Mouse (Mus musculus): ENCODE measurements around the gene Gm49354. TPM values are rescaled to one million over a fixed set of nuclear protein-coding genes. Genes with fewer than 3 reads are reported as not detected.

The Gm49354 gene
- polyA plus RNA-seq, 1 experiment from 2014 or later = not detected

DNA sequence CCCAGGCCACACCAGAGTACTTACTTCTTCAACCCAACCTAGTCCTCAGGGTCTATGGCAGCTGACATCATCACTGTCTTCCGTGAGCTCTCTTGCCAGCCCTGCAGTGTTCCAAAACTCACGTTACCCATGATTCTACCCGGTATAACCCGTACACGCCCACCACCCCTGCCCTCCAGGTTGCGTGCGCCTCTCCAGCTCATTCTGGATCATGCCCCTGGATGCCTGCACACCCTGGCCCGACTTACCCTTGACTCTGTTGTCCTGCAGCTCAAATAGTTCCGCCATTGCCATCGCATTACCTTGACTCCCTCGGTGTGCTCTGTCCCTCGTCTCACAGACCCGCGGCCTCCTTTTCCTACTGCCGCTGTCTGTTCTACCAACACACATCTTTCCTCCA lies 71.8 kb downstream of the Gm49354 start, which contains the start of gene Spata31d1a:
Gene Spata31d1a, minus strand, starts transcription at position 101 of the 400 bp plus-strand sequence.
- no peaks in the 10 kb centered on the region for H3K36me3 ChIP-seq (replicated peaks; ENCODE audit: insufficient read depth, low read length)
- TF ChIP-seq EP300 (IDR thresholded peaks at IDR 0.05; ENCODE audit: low read depth) = no peak
- TF ChIP-seq CTCF (IDR thresholded peaks at IDR 0.05; ENCODE audit: low read depth) = no peak
- H3K4me3 ChIP-seq (ENCODE audit: low read depth, low read length) = no peak within 1 kb of the TSS
- H3K27ac ChIP-seq (ENCODE audit: low read depth) = no peak within 1 kb of the TSS
- H3K9me3 ChIP-seq (ENCODE audit: low read length) = no peaks in the 10 kb centered on the region
- 0 out of 2 replicates have a peak, but pooled peaks cover 2% of the 10 kb centered on the region for H3K4me1 ChIP-seq (ENCODE audit: insufficient read depth)
- ATAC-seq (no peak), DNase-seq (no peak)
- no peak within 1 kb of the TSS for H3K4me2 ChIP-seq (ENCODE audit: low read depth, low read length)
- WGBS (ENCODE audit: insufficient replicate concordance) = 80% methylated on average over 15 of the region's 15 CpGs
- H3K9ac ChIP-seq (replicated peaks) = no peak within 1 kb of the TSS
- H3K27me3 ChIP-seq (ENCODE audit: insufficient read depth, low read length) = 0 out of 2 replicates have a peak, but pooled peaks cover 3% of the 10 kb centered on the region

Other genes with a start within 250 kb of the Gm49354 start
- gene Agtpbp1, start 197.0 kb downstream of the Gm49354 start, polyA plus RNA-seq (2015; fragmentation: Nextera tagmentation; extraction: Ambion mirVana) = 5.4 and 6.4 TPM in 2 replicates
- 22.9 and 32.5 TPM in 2 replicates for gene Naa35, start 197.0 kb downstream of the Gm49354 start, polyA plus RNA-seq (2015; fragmentation: Nextera tagmentation; extraction: Ambion mirVana)
- 10.3 and 13.0 TPM in 2 replicates for gene Golm1, start 106.4 kb downstream of the Gm49354 start, polyA plus RNA-seq (2015; fragmentation: Nextera tagmentation; extraction: Ambion mirVana)
- gene 4921517D22Rik, start 88.1 kb downstream of the Gm49354 start, polyA plus RNA-seq (2015; fragmentation: Nextera tagmentation; extraction: Ambion mirVana) = not detected in 2 replicates
- 0.02 and 0.15 TPM in 2 replicates for gene Spata31d1a, start 71.9 kb downstream of the Gm49354 start, polyA plus RNA-seq (2015; fragmentation: Nextera tagmentation; extraction: Ambion mirVana)
- not detected in 2 replicates for gene Spata31d1b, start 70.0 kb downstream of the Gm49354 start, polyA plus RNA-seq (2015; fragmentation: Nextera tagmentation; extraction: Ambion mirVana)
- gene Spata31d1d, start 50.5 kb downstream of the Gm49354 start, polyA plus RNA-seq (2015; fragmentation: Nextera tagmentation; extraction: Ambion mirVana) = not detected in 2 replicates
- not detected in 2 replicates for gene 1700014D04Rik, start 35.5 kb downstream of the Gm49354 start, polyA plus RNA-seq (2015; fragmentation: Nextera tagmentation; extraction: Ambion mirVana)
- 135 and 137 TPM in 2 replicates for gene Isca1, start 12.4 kb downstream of the Gm49354 start, polyA plus RNA-seq (2015; fragmentation: Nextera tagmentation; extraction: Ambion mirVana)
- gene Tut7, start 40.9 kb upstream of the Gm49354 start, polyA plus RNA-seq (2015; fragmentation: Nextera tagmentation; extraction: Ambion mirVana) = 33.8 and 37.6 TPM in 2 replicates

Measured in liver, postnatal 0 days (tissue).